Mouse (Mus musculus) adrenal gland, postnatal 4 days (tissue): Measurements from ENCODE around the gene Hax1. TPM values are rescaled to one million over a fixed set of nuclear protein-coding genes. Genes with fewer than 3 reads are reported as not detected.

Experiments
- DNase-seq, 2 experiments: peaks; one replicate each; pipeline ENCODE4 v3.0.0; 2021 to 2022; ENCODE audit warnings: low spot score in 2 of 2, mixed read lengths in 2 of 2
- long read RNA-seq, 2 experiments: library from polyadenylated mRNA; stranded (forward); transcript quantifications; one replicate each; pipeline ENCODE4 v2.0.0; 2021
- total RNA-seq, 2 experiments: library from RNA; stranded (reverse); gene quantifications; 2 replicates each; pipeline ENCODE4 v1.2.3; 2021

The Hax1 gene
- 100 to 1,000 TPM in 1 of 2 experiments, 10 to 100 TPM in 1; 91.3 to 102 TPM for total RNA-seq
- long read RNA-seq, experiment 1, transcript Hax1-201 (7 exons, 1,139 nt), result major isoform, 34 of 50 reads
- long read RNA-seq, experiment 1, partial matches to known transcripts, result 2 of 50 reads
- long read RNA-seq, experiment 1, other reads (novel, unspliced or antisense), result 6 of 50 reads
- long read RNA-seq, experiment 2, transcript Hax1-201 (7 exons, 1,139 nt), result major isoform, 52 of 64 reads
- long read RNA-seq, experiment 2, partial matches to known transcripts, result 3 of 64 reads
- long read RNA-seq, experiment 2, other reads (novel, unspliced or antisense), result 6 of 64 reads

- peak; percentile 63 to 84 for DNase-seq
Observed at GRCm38 (mm10) chr3:89998612-89999054, at the start of gene Hax1. Hax1 (minus strand) TSS chr3:89998780.

- DNase-seq, result no peak
Observed at GRCm38 (mm10) chr3:90036263-90036662, 37.7 kb upstream of the Hax1 start.

- DNase-seq, result no peak
Observed at GRCm38 (mm10) chr3:90034653-90035052, 36.1 kb upstream of the Hax1 start.

- no peak for DNase-seq
Observed at GRCm38 (mm10) chr3:90016626-90017025, 18.0 kb upstream of the Hax1 start.

GRCm38 (mm10) chr3:90010291-90010690 is 11.7 kb upstream of the Hax1 start:
- DNase-seq, result no peak

- DNase-seq, result no peak
Observed at GRCm38 (mm10) chr3:90004091-90004796, 5.7 kb upstream of the Hax1 start.

GRCm38 (mm10) chr3:89999830-90000229 is 1.2 kb upstream of the Hax1 start:
- DNase-seq, result no peak

GRCm38 (mm10) chr3:89999090-89999489 is 510 bp upstream of the Hax1 start:
- DNase-seq, result no peak

- no peak for DNase-seq
Observed at GRCm38 (mm10) chr3:89997791-89998495, 637 bp downstream of the Hax1 start.

- DNase-seq, result no peak
Observed at GRCm38 (mm10) chr3:89994807-89995515, 3.6 kb downstream of the Hax1 start.

- no peak for DNase-seq
Observed at GRCm38 (mm10) chr3:89987822-89988221, 10.8 kb downstream of the Hax1 start.

- no peak for DNase-seq
Observed at GRCm38 (mm10) chr3:89987211-89987610, 11.4 kb downstream of the Hax1 start.

GRCm38 (mm10) chr3:89982426-89982825 is 16.2 kb downstream of the Hax1 start:
- no peak for DNase-seq

- no peak for DNase-seq
Observed at GRCm38 (mm10) chr3:89976859-89977258, 21.7 kb downstream of the Hax1 start.

- no peak for DNase-seq
Observed at GRCm38 (mm10) chr3:89968509-89968908, 30.1 kb downstream of the Hax1 start.

- DNase-seq, result no peak
Observed at GRCm38 (mm10) chr3:89966946-89967345, 31.6 kb downstream of the Hax1 start.

- DNase-seq, result no peak
Observed at GRCm38 (mm10) chr3:89965972-89966371, 32.6 kb downstream of the Hax1 start.

- no peak for DNase-seq
Observed at GRCm38 (mm10) chr3:89965557-89965956, 33.0 kb downstream of the Hax1 start.

- DNase-seq, result peak in 1 of 2 experiments; percentile 43
Observed at GRCm38 (mm10) chr3:89963926-89964739, 34.4 kb downstream of the Hax1 start.

- DNase-seq, result peak; percentile 29 to 50
Observed at GRCm38 (mm10) chr3:89963221-89963763, 35.3 kb downstream of the Hax1 start, which contains the start of gene Atp8b2. Atp8b2 (minus strand) TSS chr3:89963508.
